Mouse (Mus musculus) midbrain, embryonic 12.5 days (tissue): ENCODE measurements around the gene Crybb2. TPM values are rescaled to one million over a fixed set of nuclear protein-coding genes. Genes with fewer than 3 reads are reported as not detected.

ENCODE experiments used
- ATAC-seq: fragments of 200-750 bp; cut with Nextera tagmentation; 2 replicates; pipeline ENCODE4 v1.8.0; 2017; ENCODE audit warnings: low read depth, moderate TSS enrichment, moderate library complexity; ENCODE audit not compliant: low FRiP score
- H3K27ac ChIP-seq: fragments of 300-500 bp; sonication (generic); replicated peaks from 2 replicates; pipeline ENCODE4 v1.5.1; 2016; ENCODE audit warnings: mild to moderate bottlenecking
- H3K27me3 ChIP-seq: fragments of 300-500 bp; sonication (generic); 2 replicates; pipeline ENCODE4 v1.6.1; 2016; ENCODE audit warnings: mild to moderate bottlenecking
- H3K36me3 ChIP-seq: fragments of 300-500 bp; sonication (generic); 2 replicates; pipeline ENCODE4 v1.6.1; 2016
- H3K4me1 ChIP-seq: fragments of 300-500 bp; sonication (generic); 2 replicates; pipeline ENCODE4 v1.6.1; 2016
- H3K4me2 ChIP-seq: fragments of 300-500 bp; sonication (generic); replicated peaks from 2 replicates; pipeline ENCODE4 v1.6.1; 2016; ENCODE audit warnings: mild to moderate bottlenecking, moderate library complexity
- H3K4me3 ChIP-seq: fragments of 300-500 bp; sonication (generic); 2 replicates; pipeline ENCODE4 v1.5.1; 2016; ENCODE audit warnings: mild to moderate bottlenecking
- H3K9ac ChIP-seq: fragments of 300-500 bp; sonication (generic); replicated peaks from 2 replicates; pipeline ENCODE4 v1.6.1; 2016; ENCODE audit warnings: mild to moderate bottlenecking, moderate library complexity
- H3K9me3 ChIP-seq: fragments of 300-500 bp; sonication (generic); 2 replicates; pipeline ENCODE4 v1.6.1; 2016; ENCODE audit warnings: mild to moderate bottlenecking
- WGBS: fragments of 180-500 bp; shearing (Covaris S2); methylation state at CpG from one replicate; pipeline ENCODE4 v1.1.7; 2016; 5-methylcytosine and 5-hydroxymethylcytosine counted together
- polyA plus RNA-seq: library from polyadenylated mRNA; unstranded; fragments of >200 nt; fragmentation: Nextera tagmentation; extraction: Ambion mirVana; gene quantifications from 2 replicates; pipeline ENCODE4 v1.2.1, GENCODE M21; 2016

Crybb2 gene
- polyA plus RNA-seq, 1 experiment from 2014 or later, result not detected

DNA sequence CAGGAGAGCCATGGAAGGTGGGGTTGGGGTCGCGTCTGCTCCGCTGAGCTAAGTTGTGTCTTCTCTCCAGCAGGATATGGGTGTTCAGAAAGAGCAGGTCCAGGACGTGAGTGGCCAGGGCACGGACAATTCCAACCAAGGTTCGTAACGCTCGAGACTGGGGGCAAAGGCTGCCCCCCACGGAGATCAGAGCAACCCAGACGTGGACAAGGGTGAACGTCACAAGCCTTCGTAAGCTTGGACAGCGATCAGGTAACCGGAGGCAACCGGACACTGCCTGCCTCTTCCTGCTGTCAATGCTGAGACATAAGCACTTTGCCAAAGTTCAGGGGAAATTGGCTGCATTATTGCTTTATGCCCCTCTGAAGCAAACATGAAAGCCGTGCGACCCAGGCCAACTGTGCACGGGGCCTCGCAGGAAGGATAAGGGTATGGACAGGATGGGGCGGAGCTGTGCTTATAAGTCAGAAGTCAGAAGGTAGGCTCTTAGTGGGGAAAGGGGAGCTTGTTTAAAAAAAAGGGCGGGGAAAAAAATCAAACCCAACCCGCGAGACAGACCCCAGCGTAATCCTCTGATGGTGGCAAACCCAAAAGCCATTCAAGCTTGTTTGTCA, 20.3 kb upstream of the Crybb2 start:
- no peak for ATAC-seq
- Histone ChIP-seq H3K9ac (no peak overlapping the region), H3K27me3 (no peaks in the 10 kb centered on the region), H3K4me1 (0 out of 2 replicates have a peak, but pooled peaks cover 2% of the 10 kb centered on the region), H3K4me3 (no peak overlapping the region), H3K27ac (no peak overlapping the region), H3K36me3 (no peaks in the 10 kb centered on the region), H3K4me2 (no peak overlapping the region), H3K9me3 (no peaks in the 10 kb centered on the region)
- WGBS, result 93% methylated on average over 24 of the region's 24 CpGs

DNA sequence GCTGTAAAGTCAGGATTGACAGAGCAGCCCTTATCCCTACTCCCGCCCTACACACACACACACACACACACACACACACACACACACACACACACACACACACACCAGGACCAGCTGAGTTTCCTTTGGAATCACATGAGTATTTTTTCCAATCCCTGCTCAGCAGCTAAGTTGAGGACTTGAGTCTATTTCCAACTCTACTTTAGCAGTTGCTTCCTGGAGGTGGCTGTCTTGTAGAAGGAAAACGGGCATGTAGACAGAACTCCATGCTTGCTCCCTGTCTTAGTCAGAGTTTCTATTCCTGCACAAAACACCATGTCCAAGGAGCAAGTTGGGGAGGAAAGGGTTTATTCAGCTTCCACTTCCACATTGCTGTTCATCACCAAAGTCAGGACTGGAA, 17.5 kb upstream of the Crybb2 start:
- Histone ChIP-seq H3K4me1 (0 out of 2 replicates have a peak, but pooled peaks cover 2% of the 10 kb centered on the region), H3K36me3 (no peaks in the 10 kb centered on the region), H3K4me3 (no peak overlapping the region), H3K4me2 (no peak overlapping the region), H3K27me3 (no peaks in the 10 kb centered on the region), H3K9me3 (no peaks in the 10 kb centered on the region), H3K9ac (no peak overlapping the region), H3K27ac (no peak overlapping the region)
- no peak for ATAC-seq
- WGBS, result 88% methylated on average over 1 of the region's 2 CpGs

DNA sequence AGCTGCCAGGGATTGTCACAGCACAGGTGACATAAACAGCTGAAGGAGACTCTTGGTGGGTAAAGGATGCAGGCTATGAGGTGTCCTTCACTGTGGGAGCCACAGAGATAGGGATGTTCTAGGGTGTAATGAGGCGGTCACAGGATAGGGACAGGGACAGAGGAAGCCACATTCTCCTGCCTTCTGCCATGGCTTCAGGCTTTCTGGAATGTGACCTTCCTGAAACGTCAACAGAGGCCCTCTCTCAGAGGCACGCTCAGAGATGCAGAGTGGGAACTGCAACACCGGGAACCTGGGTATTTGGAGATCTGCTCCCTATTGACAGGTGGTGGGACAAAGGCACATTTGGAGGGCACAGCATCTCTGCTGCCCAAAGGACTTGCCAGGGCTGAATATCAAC, 17.1 kb upstream of the Crybb2 start:
- Histone ChIP-seq H3K4me2 (no peak overlapping the region), H3K27ac (no peak overlapping the region), H3K9me3 (no peaks in the 10 kb centered on the region), H3K4me1 (0 out of 2 replicates have a peak, but pooled peaks cover 2% of the 10 kb centered on the region), H3K27me3 (no peaks in the 10 kb centered on the region), H3K36me3 (no peaks in the 10 kb centered on the region), H3K9ac (no peak overlapping the region), H3K4me3 (no peak overlapping the region)
- WGBS, result 60% methylated on average over 4 of the region's 4 CpGs
- ATAC-seq, result no peak

DNA sequence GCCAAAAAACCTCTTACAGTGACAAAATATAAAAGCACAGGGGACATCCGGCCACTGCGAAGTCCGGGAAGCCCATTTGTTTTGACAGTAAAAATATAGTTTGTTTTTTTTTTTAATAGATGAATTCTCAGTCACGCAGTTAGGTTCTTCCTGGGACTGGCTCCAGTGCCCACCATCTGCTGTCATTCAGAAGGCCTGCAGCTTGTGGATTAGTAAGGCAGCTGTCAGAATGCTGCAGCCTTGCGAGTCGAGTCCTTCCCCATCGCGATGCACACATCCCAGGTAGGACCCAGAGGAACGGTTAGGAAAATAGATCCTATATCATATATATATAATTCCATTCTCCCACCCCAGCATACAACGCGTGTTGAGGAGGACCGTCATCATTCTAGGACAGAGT, 16.5 kb upstream of the Crybb2 start:
- Histone ChIP-seq H3K9me3 (no peaks in the 10 kb centered on the region), H3K27ac (no peak overlapping the region), H3K9ac (no peak overlapping the region), H3K27me3 (no peaks in the 10 kb centered on the region), H3K4me1 (0 out of 2 replicates have a peak, but pooled peaks cover 2% of the 10 kb centered on the region), H3K4me3 (no peak overlapping the region), H3K4me2 (no peak overlapping the region), H3K36me3 (no peaks in the 10 kb centered on the region)
- 83% methylated on average over 12 of the region's 12 CpGs for whole genome bisulfite sequencing
- no peak for ATAC-seq

DNA sequence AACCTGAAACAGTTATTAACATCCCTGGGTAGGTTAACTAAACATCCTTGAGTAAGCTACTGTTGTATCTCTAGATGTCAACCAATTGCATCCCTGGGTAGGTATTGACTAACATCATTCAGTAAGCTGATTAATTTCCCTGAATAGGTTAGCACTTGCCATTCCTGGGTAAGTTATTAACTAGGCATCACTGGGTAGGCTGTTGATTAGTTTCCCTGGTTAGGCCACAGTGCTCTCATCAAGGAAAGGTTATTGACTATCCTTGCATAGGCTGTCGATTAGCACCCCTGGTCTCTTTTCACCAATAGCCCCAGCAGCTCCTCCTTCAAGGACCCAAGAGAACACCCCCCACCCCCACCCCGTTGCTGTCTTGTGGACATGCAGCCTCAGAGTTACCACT, 16.0 kb upstream of the Crybb2 start:
- Histone ChIP-seq H3K27ac (no peak overlapping the region), H3K9ac (no peak overlapping the region), H3K36me3 (no peaks in the 10 kb centered on the region), H3K27me3 (no peaks in the 10 kb centered on the region), H3K4me1 (0 out of 2 replicates have a peak, but pooled peaks cover 2% of the 10 kb centered on the region), H3K4me2 (no peak overlapping the region), H3K4me3 (no peak overlapping the region), H3K9me3 (no peaks in the 10 kb centered on the region)
- 75% methylated on average over 2 of the region's 2 CpGs for WGBS
- ATAC-seq, result no peak

DNA sequence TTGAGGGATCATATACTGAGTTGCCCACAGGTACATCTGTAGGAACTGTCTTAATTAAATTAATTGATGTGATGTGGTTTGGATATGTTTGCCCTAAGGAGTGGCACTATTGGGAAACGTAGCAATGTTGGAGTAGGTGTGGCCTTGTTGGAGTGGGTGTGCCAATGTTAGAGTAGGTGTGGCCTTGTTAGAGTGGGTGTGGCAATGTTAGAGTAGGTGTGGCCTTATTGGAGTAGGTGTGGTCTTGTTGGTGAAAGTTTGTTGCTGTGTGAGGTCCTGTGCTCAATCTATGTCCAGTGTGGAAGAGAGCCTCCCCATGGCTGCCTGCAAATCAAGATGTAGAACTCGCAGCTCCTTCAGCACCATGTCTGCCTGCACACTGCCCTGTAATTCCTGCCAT, 14.4 kb upstream of the Crybb2 start:
- Histone ChIP-seq H3K27ac (no peak overlapping the region), H3K9ac (no peak overlapping the region), H3K4me2 (no peak overlapping the region), H3K9me3 (no peaks in the 10 kb centered on the region), H3K27me3 (no peaks in the 10 kb centered on the region), H3K4me1 (0 out of 2 replicates have a peak, but pooled peaks cover 2% of the 10 kb centered on the region), H3K36me3 (no peaks in the 10 kb centered on the region), H3K4me3 (no peak overlapping the region)
- 90% methylated on average over 2 of the region's 2 CpGs for WGBS
- ATAC-seq, result no peak

DNA sequence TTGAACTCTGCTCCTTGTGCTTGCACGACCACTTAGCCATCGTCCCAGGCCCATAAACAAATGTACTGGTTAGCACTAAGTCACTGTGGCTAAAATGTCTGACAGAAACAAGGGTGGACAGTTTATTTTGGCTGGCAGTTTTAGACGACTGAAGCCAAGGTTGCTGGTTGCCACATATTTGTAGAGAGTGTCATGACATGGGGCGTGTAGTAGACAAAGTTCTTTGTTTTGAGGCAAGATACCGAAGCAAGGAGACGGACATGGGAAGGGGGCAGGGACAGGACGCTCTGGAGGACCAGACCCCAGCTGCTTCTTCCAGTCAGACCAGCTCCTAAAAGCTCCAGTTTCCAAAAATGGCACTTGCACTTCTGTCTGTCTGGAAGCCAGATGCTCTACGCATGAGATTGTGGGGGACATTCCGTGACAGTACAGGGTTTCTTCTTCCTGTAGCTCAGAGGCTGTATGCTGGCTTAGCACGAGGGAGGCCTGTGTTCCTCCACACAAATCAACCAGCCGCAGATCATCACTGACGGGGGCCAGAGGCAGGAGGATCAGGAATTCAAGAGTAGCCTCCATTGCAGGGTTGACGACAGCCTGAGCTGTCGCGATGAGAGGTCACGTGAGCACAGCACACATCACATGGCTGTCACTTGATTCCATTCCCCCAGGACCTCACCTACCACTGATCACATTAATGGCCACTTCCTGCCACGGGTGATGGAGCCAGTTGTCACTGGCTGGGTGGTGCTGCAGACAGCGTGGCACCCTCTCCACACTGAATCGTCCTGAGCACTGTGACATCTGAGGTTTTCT, 12.6 kb upstream of the Crybb2 start:
- ATAC-seq, result no peak
- Histone ChIP-seq H3K9ac (no peak overlapping the region), H3K36me3 (no peaks in the 10 kb centered on the region), H3K4me3 (no peak overlapping the region), H3K4me2 (no peak overlapping the region), H3K27ac (no peak overlapping the region), H3K4me1 (0 out of 2 replicates have a peak, but pooled peaks cover 2% of the 10 kb centered on the region), H3K9me3 (no peaks in the 10 kb centered on the region), H3K27me3 (0 out of 2 replicates have a peak, but pooled peaks cover 2% of the 10 kb centered on the region)
- WGBS, result 75% methylated on average over 19 of the region's 19 CpGs

DNA sequence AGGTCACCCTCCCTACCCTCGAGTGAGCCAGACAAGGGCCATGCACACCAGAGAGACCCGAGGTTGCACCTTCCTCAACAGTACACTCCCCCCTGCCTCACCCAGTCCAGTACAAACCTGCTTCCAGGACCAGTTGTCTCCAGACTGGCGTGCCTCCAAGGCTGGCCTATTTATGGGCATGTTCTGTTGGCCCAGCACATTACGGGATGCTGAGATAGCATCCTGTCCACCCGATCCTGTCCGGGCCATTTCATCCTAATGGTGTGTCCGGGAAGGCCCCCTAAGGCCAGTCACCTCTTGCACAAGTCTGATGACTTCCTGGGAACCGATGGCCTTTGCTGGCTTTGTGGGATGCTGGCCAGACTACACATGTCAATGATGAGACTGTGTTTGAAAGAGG, 11.5 kb upstream of the Crybb2 start, which contains the start of gene Crybb3:
Gene Crybb3, minus strand, starts transcription at position 146 of the 400 bp plus-strand sequence.
- H3K27ac ChIP-seq, result no peak within 1 kb of the TSS
- H3K4me1 ChIP-seq, result no peaks in the 10 kb centered on the region
- no peaks in the 10 kb centered on the region for H3K9me3 ChIP-seq
- no peaks in the 10 kb centered on the region for H3K36me3 ChIP-seq
- H3K9ac ChIP-seq, result no peak within 1 kb of the TSS
- peaks cover 4% of the 10 kb centered on the region; the same call in 1 of the 2 replicates for H3K27me3 ChIP-seq
- no peak within 1 kb of the TSS for H3K4me2 ChIP-seq
- no peak for ATAC-seq
- WGBS, result 86% methylated on average over 8 of the region's 8 CpGs
- H3K4me3 ChIP-seq, result no peak within 1 kb of the TSS

DNA sequence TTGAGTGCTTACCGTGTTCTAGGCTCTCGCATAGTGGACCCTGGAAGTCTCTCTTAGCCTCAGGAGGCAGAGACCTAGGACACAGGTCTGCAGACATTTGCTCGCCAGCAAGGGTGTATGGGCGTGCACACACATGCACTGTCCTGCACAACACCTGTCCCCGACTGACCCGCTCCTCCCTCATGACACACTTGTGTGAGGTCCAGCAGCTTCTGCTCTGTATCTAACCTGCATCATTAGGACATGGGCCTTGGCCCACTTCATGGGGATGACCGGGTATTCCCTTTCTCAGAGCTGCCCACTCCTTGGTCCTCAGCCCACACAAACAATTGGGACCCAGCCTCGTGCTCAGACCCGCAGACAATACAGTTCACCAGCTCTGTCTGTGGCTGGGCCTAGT, 11.1 kb upstream of the Crybb2 start:
- WGBS, result 93% methylated on average over 9 of the region's 9 CpGs
- Histone ChIP-seq H3K36me3 (no peaks in the 10 kb centered on the region), H3K4me1 (no peaks in the 10 kb centered on the region), H3K27me3 (peaks cover 4% of the 10 kb centered on the region; the same call in 1 of the 2 replicates), H3K4me2 (no peak overlapping the region), H3K27ac (no peak overlapping the region), H3K9ac (no peak overlapping the region), H3K9me3 (no peaks in the 10 kb centered on the region), H3K4me3 (no peak overlapping the region)
- ATAC-seq, result no peak

DNA sequence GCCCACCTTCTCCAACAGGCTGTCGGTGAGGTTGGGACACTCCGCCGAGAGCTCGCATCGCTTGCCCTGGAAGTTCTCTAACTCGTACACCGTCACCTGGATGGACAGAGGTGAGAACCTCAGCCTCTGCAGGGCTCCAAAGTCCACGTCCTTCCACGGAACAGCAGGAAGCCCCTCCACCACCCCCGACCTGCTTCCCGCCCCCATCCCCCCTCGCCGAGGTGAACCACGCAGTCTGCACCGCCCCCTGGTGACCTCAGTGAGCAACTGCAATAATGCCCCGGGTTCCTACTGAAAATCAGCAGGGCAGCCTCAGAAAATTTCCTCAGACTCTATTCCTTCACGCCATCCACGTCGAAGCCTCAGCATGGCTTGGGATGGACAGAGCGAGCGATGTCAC, 9.9 kb upstream of the Crybb2 start:
- 23% methylated on average over 21 of the region's 21 CpGs for WGBS

DNA sequence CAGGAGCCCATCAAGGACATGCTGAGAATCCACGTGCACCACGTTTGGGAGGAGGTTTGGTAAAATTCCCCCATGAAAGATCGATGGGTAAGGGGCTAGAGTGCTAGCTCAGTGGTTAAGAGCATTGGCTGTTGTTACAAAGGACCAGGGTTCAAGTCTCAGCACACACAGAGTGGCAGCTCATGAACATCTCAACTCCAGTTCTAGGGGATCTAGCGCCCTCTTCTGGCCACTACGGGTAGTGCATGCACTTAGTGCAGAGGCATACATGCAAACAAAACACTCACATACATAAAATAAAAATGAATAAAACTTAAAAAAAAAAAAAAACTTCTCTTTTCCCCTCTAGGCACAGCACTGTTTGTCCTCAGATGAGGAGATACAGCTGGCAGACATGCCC, 8.8 kb upstream of the Crybb2 start:
- no peak overlapping the region for H3K4me2 ChIP-seq
- no peaks in the 10 kb centered on the region for H3K36me3 ChIP-seq
- H3K27ac ChIP-seq, result no peak overlapping the region
- ATAC-seq, result no peak
- H3K9ac ChIP-seq, result no peak overlapping the region
- H3K4me3 ChIP-seq, result no peak overlapping the region
- no peaks in the 10 kb centered on the region for H3K9me3 ChIP-seq
- peaks cover 4% of the 10 kb centered on the region; the same call in 1 of the 2 replicates for H3K27me3 ChIP-seq
- 72% methylated on average over 5 of the region's 5 CpGs for WGBS
- H3K4me1 ChIP-seq, result no peaks in the 10 kb centered on the region

More for the DNA sequence above, 9.9 kb upstream of the Crybb2 start:
- Histone ChIP-seq H3K9me3 (no peaks in the 10 kb centered on the region), H3K4me3 (no peak overlapping the region), H3K4me2 (peak overlapping the region; percentile 42), H3K27ac (no peak overlapping the region), H3K9ac (no peak overlapping the region), H3K4me1 (no peaks in the 10 kb centered on the region), H3K27me3 (peaks cover 4% of the 10 kb centered on the region; the same call in 1 of the 2 replicates), H3K36me3 (no peaks in the 10 kb centered on the region)
- no peak for ATAC-seq

DNA sequence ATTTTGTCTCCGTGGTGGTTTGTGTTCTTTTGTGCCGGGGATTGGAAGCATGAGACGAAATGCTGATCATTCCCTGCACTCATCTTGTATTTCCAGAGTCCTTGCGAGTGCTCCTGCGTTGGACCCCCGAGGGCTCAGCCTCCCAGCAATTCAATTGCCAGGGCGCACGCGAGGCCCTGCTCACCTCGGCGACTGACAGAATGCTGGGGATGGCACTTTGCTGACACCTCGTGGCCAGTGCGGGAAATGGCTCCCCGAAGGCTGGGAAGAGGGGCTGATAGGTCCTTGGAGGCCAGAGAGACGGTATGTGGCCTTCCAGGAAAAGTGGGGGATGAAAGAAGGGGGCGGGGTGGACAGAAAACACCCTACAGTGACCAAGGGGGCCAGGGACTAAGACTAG, 15.6 kb downstream of the Crybb2 start:
- Histone ChIP-seq H3K9me3 (no peaks in the 10 kb centered on the region), H3K4me1 (peaks cover 11% of the 10 kb centered on the region), H3K27me3 (peaks cover 13% of the 10 kb centered on the region), H3K4me2 (no peak overlapping the region), H3K9ac (no peak overlapping the region), H3K4me3 (no peak overlapping the region), H3K36me3 (no peaks in the 10 kb centered on the region), H3K27ac (no peak overlapping the region)
- peak; percentile 54 for ATAC-seq
- WGBS, result 4% methylated on average over 16 of the region's 16 CpGs
